In the genomic region with DNA sequence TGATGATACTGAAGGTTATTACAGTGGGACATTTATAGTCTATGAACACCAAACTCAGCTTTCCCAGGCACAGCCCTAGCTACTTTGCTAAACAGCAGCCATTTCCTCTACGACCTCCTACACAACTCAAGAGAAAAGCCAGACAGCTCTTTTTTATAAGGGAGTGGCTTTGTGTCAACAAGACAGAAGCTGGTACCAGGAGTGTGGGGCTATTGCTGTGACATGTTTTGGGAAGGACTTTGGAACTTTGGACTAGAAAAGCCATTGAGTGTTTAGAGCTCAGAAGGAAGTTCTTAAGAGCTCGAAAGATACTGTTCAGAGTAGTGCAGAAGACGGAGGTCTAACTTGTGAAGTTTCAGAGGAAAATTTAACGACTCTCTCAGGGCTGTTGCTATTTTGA, we compare ENCODE assay signal across 23 mouse cellular contexts. TPM values are rescaled to one million over a fixed set of nuclear protein-coding genes. Genes with fewer than 3 reads are reported as not detected.
DNase-seq lines count a peak whose midpoint lies in the region; ATAC-seq lines count a peak whose summit lies in the region.
"Had no signal": no experiment of that assay in that cellular context is flagged by ENCODE, and none has a peak within 500 bp of the region (broad histone marks: within the 10 kb centered on the region; RNA-seq: fewer than 3 reads in every experiment).

No protein-coding gene starts in this region.

- no peaks in the 10 kb centered on the region for H3K4me1 ChIP-seq in intestine, embryonic 15.5 days (replicated peaks)
- no peaks in the 10 kb centered on the region for H3K4me1 ChIP-seq in stomach, embryonic 14.5 days (ENCODE audit: control insufficient read depth, insufficient read depth, low read length)
- H3K4me1 ChIP-seq: embryonic facial prominence, embryonic 15.5 days; forebrain, embryonic 10.5 days; heart, embryonic 13.5 days; hindbrain, embryonic 12.5 days had no signal

- no peak overlapping the region for H3K4me3 ChIP-seq in intestine, embryonic 15.5 days (replicated peaks)
- no peak overlapping the region for H3K4me3 ChIP-seq in stomach, embryonic 14.5 days (ENCODE audit: low read depth, low read length)
- H3K4me3 ChIP-seq: embryonic facial prominence, embryonic 15.5 days; erythroblast, embryonic 14.5 days; forebrain, embryonic 10.5 days; gastrocnemius, adult 2 months; heart, embryonic 13.5 days; hindbrain, embryonic 12.5 days had no signal

- H3K27me3 ChIP-seq in intestine, embryonic 15.5 days (replicated peaks): no peaks in the 10 kb centered on the region
- H3K27me3 ChIP-seq in stomach, embryonic 14.5 days (ENCODE audit: control insufficient read depth, insufficient read depth, low read length): no peaks in the 10 kb centered on the region
- H3K27me3 ChIP-seq: CH12.LX; embryonic facial prominence, embryonic 15.5 days; heart, embryonic 13.5 days; hindbrain, embryonic 12.5 days; Patski had no signal

- no peak overlapping the region for H3K4me2 ChIP-seq in intestine, embryonic 15.5 days (replicated peaks)
- H3K4me2 ChIP-seq in stomach, embryonic 14.5 days (replicated peaks; ENCODE audit: low read depth, low read length): no peak overlapping the region
- H3K4me2 ChIP-seq: embryonic facial prominence, embryonic 15.5 days; heart, embryonic 13.5 days; hindbrain, embryonic 12.5 days had no signal

- peaks cover 10% of the 10 kb centered on the region; the same call in 1 of the 2 replicates for H3K36me3 ChIP-seq in intestine, embryonic 15.5 days
- H3K36me3 ChIP-seq in stomach, embryonic 14.5 days (ENCODE audit: control insufficient read depth, insufficient read depth, low read length): peaks cover 34% of the 10 kb centered on the region; the same call in 1 of the 2 replicates

- no peak overlapping the region for H3K27ac ChIP-seq in intestine, embryonic 15.5 days
- H3K27ac ChIP-seq in stomach, embryonic 14.5 days (ENCODE audit: low read length): no peak overlapping the region
- H3K27ac ChIP-seq: embryonic facial prominence, embryonic 15.5 days; forebrain, embryonic 10.5 days; gastrocnemius, adult 2 months; heart, embryonic 13.5 days; hindbrain, embryonic 12.5 days had no signal

- peak; percentile 42 for DNase-seq in kidney, adult 9 months
- DNase-seq in kidney, postnatal 25 days: no peak
- peak; percentile 39 for DNase-seq in yolk sac, embryonic 10.5 days (ENCODE audit: low spot score)
- no peak for DNase-seq in adrenal gland, adult 18-20 months (ENCODE audit: low spot score in 2 of 2)
- DNase-seq in B cell, adult 2 months: no peak
- DNase-seq: adrenal gland, postnatal 25 days; cerebellum, adult 2 months; cerebellum, postnatal 14 days; embryo, embryonic 11 days; gastrocnemius, adult 2 months; gastrocnemius, postnatal 25 days; heart, postnatal 4 days had no signal

- no peaks in the 10 kb centered on the region for H3K9me3 ChIP-seq in intestine, embryonic 15.5 days
- H3K9me3 ChIP-seq in stomach, embryonic 14.5 days (ENCODE audit: control insufficient read depth, low read depth, low read length): no peaks in the 10 kb centered on the region
- H3K9me3 ChIP-seq: embryonic facial prominence, embryonic 15.5 days; forebrain, embryonic 10.5 days; heart, embryonic 13.5 days; hindbrain, embryonic 12.5 days had no signal

- WGBS in intestine, embryonic 15.5 days: 52% methylated on average over 4 of the region's 4 CpGs
- WGBS in stomach, embryonic 14.5 days: 78% methylated on average over 4 of the region's 4 CpGs

- ATAC-seq in intestine, embryonic 15.5 days: peak; percentile 93
- ATAC-seq in stomach, embryonic 14.5 days (ENCODE audit: insufficient number of reproducible peaks, insufficient read depth, low FRiP score, low read depth): peak; percentile 74
- ATAC-seq: activated CD4-positive, CD25-positive, alpha-beta regulatory T cell, adult 4 months; forebrain, embryonic 14.5 days; Patski had no signal

- H3K9ac ChIP-seq in intestine, embryonic 15.5 days: no peak overlapping the region
- H3K9ac ChIP-seq in stomach, embryonic 14.5 days (replicated peaks; ENCODE audit: low read depth, low read length): no peak overlapping the region
- H3K9ac ChIP-seq: embryonic facial prominence, embryonic 15.5 days; heart, embryonic 13.5 days; hindbrain, embryonic 12.5 days had no signal

RNA-seq across cellular contexts. Expression of a gene that starts 29.7 kb away (rescaled TPM):
- polyA plus RNA-seq in intestine, embryonic 15.5 days (2015; fragmentation: Nextera tagmentation; extraction: Ambion mirVana): 15.5 and 15.9 TPM in 2 replicates
- polyA plus RNA-seq in stomach, embryonic 14.5 days (2014; fragmentation: Nextera tagmentation; extraction: Ambion mirVana): 21.5 and 24.5 TPM in 2 replicates
- 10 to 100 TPM; 22.6 to 29.1 TPM for total RNA-seq in adrenal gland, adult 18-20 months (2021)

Comparison
In these comparisons a context has a peak if more than half of its experiments do, and no peak if none do; other contexts are left out.
1. DNase-seq: peak in kidney, adult 9 months (single experiment) and yolk sac, embryonic 10.5 days (single experiment); none in kidney, postnatal 25 days (0 of 2), adrenal gland, adult 18-20 months (0 of 2) and B cell, adult 2 months (0 of 2).